Mouse (Mus musculus): Measurements from ENCODE around the gene Hist1h2ak.
A peak's percentile ranks its signal among the peaks of the same experiment; 100 is the strongest.
"Not testable (repeated sequence)": the region's sequence is repeated elsewhere in the genome, so short reads cannot be mapped to it uniquely, and the experiment has no call there.

GRCm38 (mm10) chr13:21750159-21751017, 3.2 kb downstream of the Hist1h2ak start, which contains the start of gene Hist1h4k:
- not testable (repeated sequence) for TF ChIP-seq CTCF (IDR thresholded peaks at IDR 0.05)
- TF ChIP-seq EP300 (IDR thresholded peaks at IDR 0.05) = peak; percentile 59

Data from lung, postnatal 0 days (tissue).